Mouse (Mus musculus) MEL (cell line): ENCODE measurements around the gene Il3ra.

Experiments
- CTCF ChIP-seq, 3 experiments: IDR thresholded peaks in 2 of 3; conservative IDR thresholded peaks in 1 of 3; 2 replicates each; pipeline ENCODE4 v1.5.1; 2011 to 2012; ENCODE audit warnings: low read length in 3 of 3, low read depth in 2 of 3, mild to moderate bottlenecking in 2 of 3, improper control_type of control experiment in 1 of 3, inconsistent platforms in 1 of 3, mixed read lengths in 1 of 3, moderate library complexity in 1 of 3; ENCODE audit not compliant: control insufficient read depth in 1 of 3, insufficient read depth in 1 of 3, poor library complexity in 1 of 3, severe bottlenecking in 1 of 3
- NELFE ChIP-seq: IDR thresholded peaks from 2 replicates; pipeline ENCODE4 v1.6.1; 2011; ENCODE audit warnings: low read depth, low read length, improper control_type of control experiment
- POLR2A ChIP-seq, 2 experiments: IDR thresholded peaks; 2 replicates each; pipeline ENCODE4 v1.6.1; 2011 to 2012; ENCODE audit warnings: low read length in 2 of 2, mild to moderate bottlenecking in 2 of 2, control low read depth in 1 of 2, improper control_type of control experiment in 1 of 2, low read depth in 1 of 2, moderate library complexity in 1 of 2; ENCODE audit not compliant: control insufficient read depth in 1 of 2, insufficient read depth in 1 of 2, poor library complexity in 1 of 2
- ZC3H11A ChIP-seq: IDR thresholded peaks from 2 replicates; pipeline ENCODE4 v1.6.1; 2012; ENCODE audit warnings: low read depth, mild to moderate bottlenecking, inconsistent platforms, low read length, improper control_type of control experiment

DNA sequence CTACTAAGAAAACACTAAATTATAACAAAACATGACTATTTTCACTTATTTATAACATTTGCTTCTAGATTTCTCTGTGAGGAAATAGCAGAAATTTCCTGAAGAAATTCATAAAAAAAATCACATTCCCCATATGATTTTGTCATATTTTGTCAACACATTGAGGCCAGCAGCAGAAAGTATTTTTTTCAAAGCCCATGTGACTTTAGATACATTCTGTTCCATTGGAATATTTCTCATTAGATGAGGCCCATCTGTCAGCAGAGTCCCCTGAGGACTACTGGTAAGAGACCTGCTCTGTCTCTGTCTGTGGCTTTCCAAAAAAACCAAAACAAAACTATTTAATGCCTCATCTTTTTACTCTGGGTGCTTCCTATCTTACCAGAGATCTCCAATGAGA lies 23.5 kb upstream of the Il3ra start, which contains the start of gene Olfr31:
- TF ChIP-seq CTCF (IDR thresholded peaks at IDR 0.05 in 2 of 3, conservative IDR thresholded peaks at IDR 0.05 in 1 of 3; ENCODE audit: control insufficient read depth in 1 of 3, insufficient read depth in 1 of 3, low read depth in 2 of 3, low read length in 3 of 3, poor library complexity in 1 of 3, severe bottlenecking in 1 of 3) (no peak), POLR2A (IDR thresholded peaks at IDR 0.05; ENCODE audit: control insufficient read depth in 1 of 2, insufficient read depth in 1 of 2, low read depth in 1 of 2, low read length in 2 of 2, poor library complexity in 1 of 2) (no peak), NELFE (no peak), ZC3H11A (no peak)
